Comparison of ENCODE assay signal across 7 mouse cellular contexts in genomic region chr14:27351051-27351475, GRCm38 (mm10).
DNase-seq lines count a peak whose midpoint lies in the region; ATAC-seq lines count a peak whose summit lies in the region.

No protein-coding gene starts in this region.

- H3K9ac ChIP-seq in embryonic facial prominence, embryonic 13.5 days = no peak overlapping the region
- no peak overlapping the region for H3K9ac ChIP-seq in lung, embryonic 15.5 days
- H3K9ac ChIP-seq in midbrain, embryonic 13.5 days (replicated peaks) = no peak overlapping the region

- WGBS in embryonic facial prominence, embryonic 13.5 days = 27% methylated on average over 5 of the region's 5 CpGs
- 56% methylated on average over 5 of the region's 5 CpGs for WGBS in lung, embryonic 15.5 days
- WGBS in midbrain, embryonic 13.5 days = 88% methylated on average over 5 of the region's 5 CpGs

- no peaks in the 10 kb centered on the region for H3K9me3 ChIP-seq in embryonic facial prominence, embryonic 13.5 days
- H3K9me3 ChIP-seq in lung, embryonic 15.5 days = no peaks in the 10 kb centered on the region
- no peaks in the 10 kb centered on the region for H3K9me3 ChIP-seq in midbrain, embryonic 13.5 days

- peak overlapping the region; percentile 87 for H3K27ac ChIP-seq in embryonic facial prominence, embryonic 13.5 days
- peak overlapping the region; percentile 92 for H3K27ac ChIP-seq in lung, embryonic 15.5 days
- no peak overlapping the region for H3K27ac ChIP-seq in midbrain, embryonic 13.5 days

- H3K27me3 ChIP-seq in embryonic facial prominence, embryonic 13.5 days = no peaks in the 10 kb centered on the region
- no peaks in the 10 kb centered on the region for H3K27me3 ChIP-seq in lung, embryonic 15.5 days
- H3K27me3 ChIP-seq in midbrain, embryonic 13.5 days = no peaks in the 10 kb centered on the region

- no peak for ATAC-seq in embryonic facial prominence, embryonic 13.5 days (ENCODE audit: insufficient number of reproducible peaks, insufficient read depth, low FRiP score, low TSS enrichment, low read depth)
- ATAC-seq in lung, embryonic 15.5 days (ENCODE audit: borderline replicate concordance, extremely low read depth, low FRiP score, low TSS enrichment) = no peak
- no peak for ATAC-seq in midbrain, embryonic 13.5 days
- no peak for ATAC-seq in frontal cortex, adult (ENCODE audit: low TSS enrichment)

- DNase-seq in R1 (ENCODE audit: low read depth, low spot score) = peak; percentile 37
- DNase-seq in kidney, adult 11 months = peak; percentile 49
- no peak for DNase-seq in urinary bladder, postnatal 25 days (ENCODE audit: low spot score)

- H3K4me3 ChIP-seq in embryonic facial prominence, embryonic 13.5 days = no peak overlapping the region
- no peak overlapping the region for H3K4me3 ChIP-seq in lung, embryonic 15.5 days
- no peak overlapping the region for H3K4me3 ChIP-seq in midbrain, embryonic 13.5 days (replicated peaks)

- H3K36me3 ChIP-seq in embryonic facial prominence, embryonic 13.5 days = no peaks in the 10 kb centered on the region
- H3K36me3 ChIP-seq in lung, embryonic 15.5 days = no peaks in the 10 kb centered on the region
- H3K36me3 ChIP-seq in midbrain, embryonic 13.5 days = no peaks in the 10 kb centered on the region

- no peak overlapping the region for H3K4me2 ChIP-seq in embryonic facial prominence, embryonic 13.5 days
- 0 out of 2 replicates have a peak overlapping the region, but pooled peaks have one; percentile 4 for H3K4me2 ChIP-seq in lung, embryonic 15.5 days
- no peak overlapping the region for H3K4me2 ChIP-seq in midbrain, embryonic 13.5 days (replicated peaks)

- H3K4me1 ChIP-seq in embryonic facial prominence, embryonic 13.5 days = peaks cover 50% of the 10 kb centered on the region
- H3K4me1 ChIP-seq in lung, embryonic 15.5 days = peaks cover 33% of the 10 kb centered on the region
- no peaks in the 10 kb centered on the region for H3K4me1 ChIP-seq in midbrain, embryonic 13.5 days (replicated peaks)
